Mouse (Mus musculus) adrenal gland, postnatal 0 days (tissue): Measurements from ENCODE around the gene Ctnnd1. TPM values are rescaled to one million over a fixed set of nuclear protein-coding genes. Genes with fewer than 3 reads are reported as not detected.

Source experiments
- polyA plus RNA-seq: library from polyadenylated mRNA; unstranded; fragments of >200 nt; fragmentation: Nextera tagmentation; extraction: Ambion mirVana; gene quantifications from 2 replicates; pipeline ENCODE4 v1.2.1, GENCODE M21; 2015

Gene Ctnnd1
- polyA plus RNA-seq, result 25.1 and 30.6 TPM in 2 replicates

GRCm38 (mm10) chr2:84650464-84651195 is at the start of gene Ctnnd1:
TSS of gene Ctnnd1 (minus strand) at chr2:84650765.

GRCm38 (mm10) chr2:84679016-84679415 is 28.5 kb upstream of the Ctnnd1 start, which contains the start of gene Tmx2:
TSS of gene Tmx2 (minus strand) at chr2:84679140.

GRCm38 (mm10) chr2:84677968-84678880 is 27.7 kb upstream of the Ctnnd1 start, which contains the start of the genes Gm28635 and Med19:
TSS of gene Gm28635 (minus strand) at chr2:84678041.
TSS of gene Med19 (plus strand) at chr2:84678402.

GRCm38 (mm10) chr2:84670569-84670933 is 20.0 kb upstream of the Ctnnd1 start, which contains the start of gene Selenoh:
TSS of gene Selenoh (minus strand) at chr2:84670770.

GRCm38 (mm10) chr2:84658806-84659205 is 8.2 kb upstream of the Ctnnd1 start, which contains the start of gene Btbd18:
TSS of gene Btbd18 (plus strand) at chr2:84659079.

Other genes starting within 250 kb of the Ctnnd1 start
- 12.1 and 21.2 TPM in 2 replicates for gene Calcrl, start 225.4 kb downstream of the Ctnnd1 start, polyA plus RNA-seq
- 90.8 and 108 TPM in 2 replicates for gene Tfpi, start 174.0 kb downstream of the Ctnnd1 start, polyA plus RNA-seq
- gene Btbd18, start 8.3 kb upstream of the Ctnnd1 start, polyA plus RNA-seq, result 0.08 and 0.09 TPM in 2 replicates
- 175 and 211 TPM in 2 replicates for gene Selenoh, start 20.0 kb upstream of the Ctnnd1 start, polyA plus RNA-seq
- not detected in 2 replicates for gene Gm28635, start 27.3 kb upstream of the Ctnnd1 start, polyA plus RNA-seq
- 18.0 and 23.4 TPM in 2 replicates for gene Med19, start 27.6 kb upstream of the Ctnnd1 start, polyA plus RNA-seq
- 93.5 and 140 TPM in 2 replicates for gene Tmx2, start 28.4 kb upstream of the Ctnnd1 start, polyA plus RNA-seq
- gene Zdhhc5, start 64.4 kb upstream of the Ctnnd1 start, polyA plus RNA-seq, result 13.4 and 19.9 TPM in 2 replicates
- gene Clp1, start 76.6 kb upstream of the Ctnnd1 start, polyA plus RNA-seq, result 19.0 and 23.4 TPM in 2 replicates
- gene Ypel4, start 83.3 kb upstream of the Ctnnd1 start, polyA plus RNA-seq, result 6.7 and 9.9 TPM in 2 replicates
- gene Gm19426, start 92.9 kb upstream of the Ctnnd1 start, polyA plus RNA-seq, result 4.4 and 6.0 TPM in 2 replicates
- gene Serping1, start 124.7 kb upstream of the Ctnnd1 start, polyA plus RNA-seq, result 239 and 418 TPM in 2 replicates
- gene Ube2l6, start 148.1 kb upstream of the Ctnnd1 start, polyA plus RNA-seq, result 87.6 and 101 TPM in 2 replicates
- gene Smtnl1, start 171.9 kb upstream of the Ctnnd1 start, polyA plus RNA-seq, result 0.95 TPM in 1 of 2 replicates, not detected in the other
- 55.4 and 80.7 TPM in 2 replicates for gene Timm10, start 176.2 kb upstream of the Ctnnd1 start, polyA plus RNA-seq
- 9.4 and 10.7 TPM in 2 replicates for gene Slc43a1, start 188.1 kb upstream of the Ctnnd1 start, polyA plus RNA-seq
- 1.1 and 1.3 TPM in 2 replicates for gene Rtn4rl2, start 235.9 kb upstream of the Ctnnd1 start, polyA plus RNA-seq